Mouse (Mus musculus) testis, postnatal 10 days (tissue): ENCODE data around the gene 4931429L15Rik.

Experiments used
- DNase-seq: peaks from one replicate; pipeline ENCODE4 v3.0.0; 2021; ENCODE audit warnings: low spot score

Gene 4931429L15Rik

DNA sequence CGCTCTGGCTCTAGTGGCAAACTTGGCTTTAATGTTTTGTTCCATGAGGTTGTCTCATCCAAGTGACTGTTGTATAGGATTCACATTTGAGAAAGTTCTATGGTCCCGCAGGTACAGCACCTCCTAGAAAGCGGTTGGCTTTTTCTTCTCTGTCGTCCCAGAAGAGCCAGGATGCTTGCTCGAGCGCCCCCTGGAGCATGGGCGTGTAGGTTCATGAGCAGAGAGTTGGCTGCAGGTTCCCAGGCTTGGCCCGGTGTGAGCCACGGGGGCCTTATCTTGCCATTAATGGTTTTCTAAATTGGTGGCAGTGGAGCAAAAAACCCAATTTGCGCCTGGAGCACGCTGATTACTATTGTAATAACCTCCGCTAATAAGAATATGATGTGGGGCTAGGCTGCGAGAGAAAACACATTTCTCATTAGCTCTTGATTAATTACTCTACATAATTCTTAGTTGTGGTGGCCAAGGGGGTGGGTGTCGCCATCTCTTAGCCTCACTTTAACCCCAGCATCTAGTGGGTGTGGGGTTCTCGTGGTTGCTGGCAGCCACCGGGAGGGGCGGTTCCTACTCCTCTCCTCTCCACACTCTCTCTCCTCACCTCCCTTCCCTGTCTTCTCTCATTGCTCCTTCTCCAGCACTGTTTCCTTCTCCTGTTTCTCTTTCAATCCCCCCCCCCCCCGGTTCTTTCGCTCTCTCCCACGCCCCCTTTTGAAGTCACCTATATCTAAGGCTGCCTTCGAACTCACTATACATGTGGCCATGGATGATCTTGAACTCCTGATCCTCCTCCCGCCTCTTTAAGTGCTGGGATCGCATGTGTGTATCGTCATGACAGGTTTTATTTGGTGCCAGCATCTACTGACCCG is 8.2 kb upstream of the 4931429L15Rik start:
- DNase-seq: peak; percentile 60

DNA sequence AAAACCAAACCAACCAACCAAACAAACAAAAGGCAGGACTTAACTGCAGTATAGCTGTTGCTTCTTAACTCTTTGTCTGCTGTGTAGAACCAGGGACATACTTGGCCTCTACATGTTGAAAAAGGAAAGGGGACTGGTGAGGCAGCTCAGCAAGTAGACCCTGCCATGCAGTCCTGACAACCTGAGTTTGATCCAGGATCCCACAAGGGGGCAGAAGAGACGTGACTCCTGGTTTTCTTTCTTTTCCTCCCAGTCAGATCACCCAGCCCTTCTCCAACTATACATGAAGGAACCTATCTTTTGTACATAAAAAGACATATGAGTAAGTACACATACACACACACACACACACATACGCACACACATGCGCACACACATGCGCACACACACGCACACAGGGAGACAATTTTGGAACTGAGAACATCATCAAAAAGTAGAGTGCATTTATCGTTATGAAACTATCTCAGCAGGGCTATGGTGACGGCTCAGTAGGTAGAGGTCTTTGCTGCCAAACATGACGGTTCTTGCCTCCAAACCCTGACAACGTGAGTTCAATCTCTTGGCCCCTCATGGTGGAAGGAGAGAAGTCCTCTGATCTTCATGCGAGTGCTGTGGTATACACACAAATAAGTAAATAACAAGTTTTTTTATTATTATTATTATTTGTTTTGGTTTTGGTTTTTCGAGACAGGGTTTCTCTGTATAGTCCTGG is 7.1 kb upstream of the 4931429L15Rik start:
- DNase-seq: no peak

GRCm38 (mm10) chr9:46320461-46320860 is 675 bp upstream of the 4931429L15Rik start:
- DNase-seq: no peak

- DNase-seq: no peak
Observed at GRCm38 (mm10) chr9:46317957-46318356, 1.8 kb downstream of the 4931429L15Rik start.

- DNase-seq: no peak
Observed at GRCm38 (mm10) chr9:46316909-46317308, 2.9 kb downstream of the 4931429L15Rik start.

- no peak for DNase-seq
Observed at GRCm38 (mm10) chr9:46316388-46316787, 3.4 kb downstream of the 4931429L15Rik start.

GRCm38 (mm10) chr9:46315807-46316365 is 3.9 kb downstream of the 4931429L15Rik start:
- no peak for DNase-seq

- DNase-seq: no peak
Observed at GRCm38 (mm10) chr9:46314921-46315320, 4.9 kb downstream of the 4931429L15Rik start.

- peak; percentile 74 for DNase-seq
Observed at GRCm38 (mm10) chr9:46314507-46314906, 5.3 kb downstream of the 4931429L15Rik start.

DNA sequence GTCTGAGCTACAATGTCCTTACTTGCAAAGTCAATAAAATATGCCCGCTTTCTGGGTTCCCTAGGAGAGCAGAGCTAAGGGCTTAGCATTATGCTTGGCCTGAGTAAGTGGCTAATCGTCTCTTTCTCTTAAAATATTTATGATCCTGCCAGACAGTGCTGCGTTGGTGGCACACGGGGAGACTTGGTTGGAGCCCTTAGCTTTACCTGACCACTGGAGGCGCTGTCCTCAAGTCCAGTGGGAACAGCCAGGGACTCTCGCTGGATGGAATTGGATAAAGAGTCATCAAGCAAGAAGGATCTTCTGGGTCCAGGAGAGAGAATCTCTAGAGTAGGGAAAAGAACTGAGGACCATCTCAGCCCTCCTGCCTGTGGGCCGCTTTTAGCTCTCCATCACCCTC is 10.7 kb downstream of the 4931429L15Rik start:
- no peak for DNase-seq

- peak; percentile 60 for DNase-seq
Observed at GRCm38 (mm10) chr9:46302142-46302541, 17.6 kb downstream of the 4931429L15Rik start.

- no peak for DNase-seq
Observed at GRCm38 (mm10) chr9:46298381-46298780, 21.4 kb downstream of the 4931429L15Rik start.

GRCm38 (mm10) chr9:46282631-46283436 is 37.0 kb downstream of the 4931429L15Rik start, which contains the start of gene Bud13:
Gene Bud13 (plus strand): TSS chr9:46283008.
- peak; percentile 96 for DNase-seq

- DNase-seq: no peak
Observed at GRCm38 (mm10) chr9:46274494-46274893, 45.3 kb downstream of the 4931429L15Rik start.

DNA sequence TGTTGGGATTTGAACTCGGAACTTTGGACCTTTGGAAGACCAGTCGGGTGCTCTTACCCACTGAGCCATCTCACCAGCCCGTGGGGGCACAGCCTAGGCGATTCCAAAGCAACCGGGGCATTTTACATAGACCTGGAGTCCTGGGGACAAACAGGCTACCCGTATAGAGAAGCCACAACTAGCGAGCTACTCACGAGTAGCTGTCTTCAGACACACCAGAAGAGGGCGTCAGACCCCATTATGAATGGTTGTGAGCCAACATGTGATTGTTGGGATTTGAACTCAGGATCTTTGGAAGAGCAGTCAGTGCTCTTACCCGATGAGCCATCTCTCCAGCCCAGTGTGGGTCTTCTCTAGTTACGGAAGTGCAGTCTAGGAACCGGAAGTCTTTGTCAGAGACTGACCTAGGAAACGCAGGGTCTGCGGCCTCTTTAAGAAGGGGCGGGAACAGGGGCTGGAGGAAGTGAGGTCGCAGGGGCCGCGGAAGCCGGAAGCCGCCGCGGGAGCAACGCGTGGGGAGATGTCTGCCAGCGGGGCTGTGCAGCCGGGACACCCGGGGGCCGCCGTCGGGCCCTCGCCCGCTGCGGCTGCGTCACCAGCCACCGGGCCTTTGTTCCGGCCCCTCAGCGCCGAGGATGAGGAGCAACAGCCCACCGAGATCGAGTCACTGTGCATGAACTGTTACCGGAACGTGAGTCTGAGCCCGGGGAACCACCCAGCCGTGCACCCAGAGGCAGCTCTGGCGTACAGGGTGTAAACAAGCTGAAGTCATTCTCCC is 46.9 kb downstream of the 4931429L15Rik start, which contains the start of gene Zpr1:
Gene Zpr1 (plus strand): TSS at position 388 of the 778 bp plus-strand sequence.
- DNase-seq: peak; percentile 85

- no peak for DNase-seq
Observed at GRCm38 (mm10) chr9:46272070-46272469, 47.7 kb downstream of the 4931429L15Rik start.

DNA sequence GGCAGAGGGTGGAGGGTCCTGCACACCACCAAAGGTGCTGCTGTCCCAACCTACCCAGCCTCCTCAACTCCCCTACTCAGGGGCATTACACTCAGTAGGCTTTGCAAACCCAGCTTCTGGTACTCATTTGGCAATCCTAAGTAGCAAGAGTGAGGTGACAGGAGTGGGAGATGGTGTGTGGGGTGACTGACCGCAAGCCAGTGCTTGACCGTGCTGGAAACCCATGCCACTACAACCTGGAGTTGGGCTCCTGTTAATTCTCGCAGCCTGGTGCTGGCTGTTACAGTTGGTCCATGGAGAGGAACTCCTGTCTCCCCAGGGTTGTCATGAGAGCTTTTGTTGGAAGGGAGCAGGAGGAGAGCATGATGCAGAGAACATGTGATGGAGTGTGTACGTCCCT is 49.0 kb downstream of the 4931429L15Rik start:
- no peak for DNase-seq

GRCm38 (mm10) chr9:46269125-46269524 is 50.7 kb downstream of the 4931429L15Rik start:
- DNase-seq: no peak

GRCm38 (mm10) chr9:46268343-46268873 is 51.4 kb downstream of the 4931429L15Rik start, which contains the start of gene Apoa5:
Gene Apoa5 (plus strand): TSS chr9:46268633.
- no peak for DNase-seq

DNA sequence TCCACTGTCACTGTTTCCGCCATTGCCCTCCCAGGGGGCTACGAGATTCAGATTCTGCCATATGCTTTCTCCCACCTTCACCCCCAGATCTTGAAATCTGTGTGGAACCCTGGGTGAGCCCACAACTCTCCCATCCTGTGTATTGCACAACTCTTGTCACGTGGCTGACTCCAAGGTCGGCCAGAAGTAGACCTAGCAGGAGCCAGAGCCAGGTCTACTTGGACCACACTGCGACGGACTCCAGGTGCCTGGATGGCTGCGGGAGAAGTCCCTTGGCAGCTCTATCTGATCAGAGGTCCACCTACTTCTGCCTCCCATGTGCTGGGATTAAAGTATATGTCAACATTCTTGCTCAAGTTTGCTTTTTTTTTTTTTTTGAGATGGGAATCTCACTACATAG is 58.7 kb downstream of the 4931429L15Rik start:
- DNase-seq: no peak

- no peak for DNase-seq
Observed at GRCm38 (mm10) chr9:46259111-46259510, 60.7 kb downstream of the 4931429L15Rik start.
